Mouse (Mus musculus) layer of hippocampus, adult 18-20 months (tissue): Measurements from ENCODE around the gene Ttyh3. TPM values are rescaled to one million over a fixed set of nuclear protein-coding genes. Genes with fewer than 3 reads are reported as not detected.

Experiments used
- DNase-seq, 2 experiments: peaks; one replicate each; pipeline ENCODE4 v3.0.0; 2022; ENCODE audit warnings: low spot score in 2 of 2
- total RNA-seq, 2 experiments: library from RNA; stranded (reverse); gene quantifications; 2 replicates each; pipeline ENCODE4 v1.2.3; 2021

Ttyh3 gene
- total RNA-seq, 2 experiments from 2014 or later = 182 to 186 TPM

DNA sequence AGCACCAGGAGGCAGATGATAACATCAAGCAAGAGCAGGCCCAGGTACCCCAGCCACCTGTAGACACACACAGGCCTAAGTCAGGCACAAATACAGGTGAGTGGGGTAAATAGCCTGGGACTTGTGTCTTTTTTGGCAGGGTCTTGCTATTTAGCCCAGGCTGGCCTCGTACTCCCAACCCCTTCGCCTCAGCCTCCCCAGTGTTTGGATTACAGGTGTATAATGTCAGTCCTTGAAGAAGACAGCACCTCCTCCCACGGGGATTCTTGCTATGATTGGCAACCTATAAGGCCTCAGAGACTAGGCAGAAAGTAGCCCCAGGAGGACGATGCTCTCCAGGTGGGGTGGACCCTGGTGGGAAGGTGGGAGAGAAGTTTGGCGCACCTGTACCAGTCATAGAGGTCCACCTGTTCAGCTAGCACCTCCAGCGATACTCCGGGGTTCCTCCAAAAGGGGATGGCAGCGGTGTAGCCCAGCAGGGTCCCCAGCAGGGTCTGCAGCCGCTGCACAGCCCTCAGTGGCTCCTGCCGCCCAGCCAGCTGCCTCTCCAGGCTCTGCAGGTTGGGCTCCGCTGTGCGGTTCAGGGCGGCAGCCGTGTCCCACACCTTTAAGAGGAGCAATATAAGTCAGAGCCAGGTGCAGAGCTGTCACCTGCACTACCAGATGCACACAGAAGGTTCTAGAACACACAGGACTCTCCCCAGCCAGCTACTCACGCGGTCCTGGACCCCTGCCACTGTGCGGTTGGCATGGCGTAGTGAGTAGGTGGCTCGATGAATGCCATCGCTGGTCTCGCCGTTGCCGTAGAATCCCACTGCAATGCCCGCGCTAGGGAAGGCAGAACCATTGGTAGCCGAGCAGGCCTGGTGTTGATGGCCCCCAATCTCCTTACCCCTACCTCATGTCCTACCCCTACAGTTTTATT, 13.8 kb downstream of the Ttyh3 start:
- DNase-seq = peak in 1 of 2 experiments; percentile 57

GRCm38 (mm10) chr5:140633432-140633831, 15.4 kb downstream of the Ttyh3 start:
- no peak for DNase-seq

GRCm38 (mm10) chr5:140628995-140629394, 19.8 kb downstream of the Ttyh3 start:
- DNase-seq = no peak

GRCm38 (mm10) chr5:140627580-140627979, 21.3 kb downstream of the Ttyh3 start:
- DNase-seq = no peak

- no peak for DNase-seq
Observed at GRCm38 (mm10) chr5:140624961-140625360, 23.9 kb downstream of the Ttyh3 start.

GRCm38 (mm10) chr5:140624238-140624637, 24.6 kb downstream of the Ttyh3 start:
- no peak for DNase-seq

- DNase-seq = no peak
Observed at GRCm38 (mm10) chr5:140623791-140624190, 25.0 kb downstream of the Ttyh3 start.

DNA sequence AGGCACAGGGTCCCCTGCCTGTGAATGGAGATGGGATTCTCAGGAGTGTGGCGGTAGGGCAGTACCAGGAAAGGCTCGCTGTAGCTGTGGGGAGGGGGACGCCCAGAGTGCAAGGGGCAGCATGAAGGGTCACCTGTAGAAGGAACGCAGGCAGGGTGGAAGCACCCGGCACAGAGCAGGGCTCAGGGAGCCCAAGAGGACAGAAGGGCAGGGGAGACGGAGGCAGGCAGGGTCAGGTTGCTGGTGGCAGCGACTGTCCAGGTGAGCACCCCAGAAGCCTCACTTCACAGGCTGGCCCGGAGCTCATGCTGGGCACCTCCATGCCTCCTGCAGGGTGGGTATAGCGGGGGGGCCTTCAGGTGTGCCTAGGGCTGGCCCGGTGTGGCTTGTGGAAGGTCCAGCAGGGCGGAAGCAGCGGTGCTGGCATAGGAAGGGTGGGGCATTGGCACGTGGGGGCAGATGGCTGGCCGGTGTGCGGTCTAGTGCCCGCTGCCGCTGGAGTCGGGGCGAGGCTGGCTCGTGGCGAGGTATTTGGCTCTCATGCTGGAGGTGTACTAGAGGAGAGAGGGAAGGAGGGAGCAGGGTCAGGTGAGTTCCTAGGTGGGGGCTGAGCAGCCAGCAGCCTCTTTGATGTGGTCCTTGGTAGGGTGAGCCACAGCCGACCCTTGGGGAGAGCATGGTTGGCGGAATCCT, 25.7 kb downstream of the Ttyh3 start:
- DNase-seq = no peak

- no peak for DNase-seq
Observed at GRCm38 (mm10) chr5:140621517-140621916, 27.3 kb downstream of the Ttyh3 start.

DNA sequence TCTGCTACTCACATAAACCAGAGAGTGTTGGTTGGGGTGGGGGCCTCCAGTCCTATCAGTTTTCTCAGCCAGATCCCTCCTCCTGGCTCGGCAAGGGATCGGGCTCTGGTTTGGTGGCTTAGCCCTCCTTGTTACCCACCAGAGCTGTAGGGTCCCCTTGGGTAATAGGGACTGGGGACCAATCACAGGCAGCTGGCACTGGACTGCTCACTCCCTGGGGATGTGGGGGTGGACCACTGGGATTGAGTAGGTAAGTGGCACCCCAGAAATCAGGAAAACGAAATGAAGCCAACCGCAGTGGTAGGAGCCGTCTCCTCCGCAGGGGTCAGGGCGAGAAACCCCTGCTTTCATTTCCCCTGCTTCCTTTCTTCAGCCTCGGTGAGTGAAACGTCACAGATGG, 27.7 kb downstream of the Ttyh3 start:
- DNase-seq = no peak

- no peak for DNase-seq
Observed at GRCm38 (mm10) chr5:140619895-140620736, 28.7 kb downstream of the Ttyh3 start.

DNA sequence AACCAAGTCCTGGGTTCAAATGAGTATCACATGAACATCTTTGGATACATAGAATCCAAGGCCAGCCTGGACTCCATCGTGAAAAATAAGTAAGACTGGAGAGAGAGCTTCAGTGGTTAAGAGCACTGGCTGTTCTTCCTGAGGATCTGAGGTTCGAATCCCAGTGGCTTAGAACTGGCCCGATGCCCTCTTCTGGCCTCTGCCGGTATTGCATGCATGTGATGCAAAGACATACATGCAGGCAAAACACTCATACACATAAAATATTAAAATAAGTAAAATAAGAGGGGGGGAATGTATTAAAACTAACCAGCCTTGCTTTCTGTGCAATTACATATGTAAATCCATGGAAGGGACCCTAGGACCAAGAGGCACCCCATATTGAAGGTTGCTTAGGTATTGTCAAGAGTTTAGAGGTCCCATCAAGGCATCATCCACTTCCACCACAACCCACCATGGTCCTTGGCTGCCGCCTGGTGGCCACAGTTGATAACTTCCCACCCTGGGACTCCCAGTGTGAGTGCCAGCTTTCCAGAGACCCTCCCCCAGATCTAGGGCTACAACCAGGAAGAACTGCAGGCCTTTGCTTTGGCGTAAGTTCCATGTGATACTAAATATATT, 29.6 kb downstream of the Ttyh3 start:
- peak in 1 of 2 experiments; percentile 78 for DNase-seq

DNA sequence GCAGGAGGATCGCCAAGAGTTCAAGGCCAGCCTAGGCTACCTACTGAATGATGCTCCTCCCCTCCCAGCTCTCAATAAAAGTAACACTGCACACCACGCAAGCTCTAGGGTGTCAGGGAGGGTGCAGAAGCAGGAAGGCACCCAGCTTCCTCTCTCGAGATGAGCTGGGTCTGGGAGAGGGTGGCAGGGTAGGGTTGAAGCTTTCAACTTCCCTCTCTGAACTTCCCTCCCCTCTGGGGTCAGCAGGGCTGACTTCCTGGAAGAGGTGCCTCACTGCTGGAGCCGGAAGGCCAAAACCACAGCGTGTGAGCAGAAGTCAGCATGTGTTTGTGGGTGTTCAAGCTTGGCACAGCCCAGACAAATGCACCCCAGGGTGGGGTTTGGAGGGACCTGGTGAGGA, 31.1 kb downstream of the Ttyh3 start:
- no peak for DNase-seq

DNA sequence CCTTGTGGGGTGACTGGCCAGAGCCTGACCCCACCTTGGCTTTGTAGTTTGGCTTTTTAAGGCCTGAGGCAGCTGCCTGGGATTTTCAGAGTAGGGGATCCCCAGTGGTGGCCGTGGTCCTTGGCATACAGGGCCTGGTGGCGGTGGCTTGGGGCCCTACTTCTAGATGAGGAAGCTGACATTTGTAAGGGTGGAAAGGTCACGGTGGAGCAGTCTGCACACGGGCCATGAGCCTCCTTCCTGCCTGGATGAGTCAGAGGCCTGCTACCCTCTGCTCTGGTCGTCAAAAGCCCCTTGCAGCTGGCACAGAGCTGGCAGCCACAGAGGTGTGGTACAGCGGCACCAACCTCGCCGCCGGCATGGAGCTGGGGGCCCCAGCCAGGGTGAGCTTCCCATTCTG, 32.1 kb downstream of the Ttyh3 start:
- no peak for DNase-seq

DNA sequence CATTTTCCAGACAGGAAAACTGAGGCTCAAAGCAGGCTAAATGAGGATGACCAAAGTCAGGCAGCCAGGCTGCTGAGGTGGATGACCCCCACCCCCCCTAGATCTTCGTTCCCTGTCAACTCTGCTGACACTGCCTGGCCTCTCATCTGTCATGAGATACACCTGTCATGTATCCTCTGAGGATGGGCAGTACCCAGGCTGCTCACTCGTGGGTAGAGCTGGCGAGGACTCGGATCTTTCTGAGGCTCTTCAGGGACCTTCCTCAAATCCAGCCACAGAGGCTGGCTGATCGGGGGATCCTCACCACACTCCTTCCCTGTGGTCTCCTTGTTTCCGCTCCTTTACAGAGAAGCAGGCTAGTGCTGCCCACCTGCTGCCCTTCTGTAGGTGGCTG, 32.7 kb downstream of the Ttyh3 start:
- DNase-seq = no peak

DNA sequence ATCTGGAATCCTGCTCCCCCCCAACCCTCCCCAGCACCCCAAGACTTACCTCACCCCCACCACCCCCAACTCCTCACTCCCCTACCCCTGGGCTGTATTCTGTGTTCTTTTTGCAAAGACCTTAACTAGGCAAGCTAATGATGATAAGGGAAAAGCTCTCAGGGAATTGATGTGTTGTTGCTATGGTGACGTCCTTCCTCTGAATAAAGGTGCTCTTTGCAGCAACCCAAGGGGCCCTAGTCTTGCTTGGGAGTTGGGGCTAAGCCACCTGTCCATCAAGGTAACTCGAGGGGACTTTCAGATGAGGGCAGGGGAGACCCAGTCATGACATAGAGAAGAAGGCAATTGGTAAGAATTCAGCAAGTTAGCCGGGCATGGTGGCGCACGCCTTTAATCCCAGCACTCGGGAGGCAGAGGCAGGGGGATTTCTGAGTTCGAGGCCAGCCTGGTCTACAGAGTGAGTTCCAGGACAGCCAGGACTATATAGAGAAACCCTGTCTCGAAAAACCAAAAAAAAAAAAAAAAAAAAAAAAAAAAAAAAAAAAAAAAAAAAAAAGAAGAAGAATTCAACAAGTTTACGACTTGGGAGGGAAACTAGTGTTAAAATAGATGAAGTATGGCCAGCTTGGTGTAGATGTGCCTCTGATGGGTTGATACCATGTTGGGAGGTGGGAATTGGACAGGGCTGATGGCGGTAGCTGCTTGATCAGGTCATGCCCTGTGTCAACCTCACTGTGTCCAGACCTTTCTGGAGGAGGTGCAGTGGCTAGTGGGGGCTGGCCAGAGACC, 33.3 kb downstream of the Ttyh3 start:
- no peak for DNase-seq

DNA sequence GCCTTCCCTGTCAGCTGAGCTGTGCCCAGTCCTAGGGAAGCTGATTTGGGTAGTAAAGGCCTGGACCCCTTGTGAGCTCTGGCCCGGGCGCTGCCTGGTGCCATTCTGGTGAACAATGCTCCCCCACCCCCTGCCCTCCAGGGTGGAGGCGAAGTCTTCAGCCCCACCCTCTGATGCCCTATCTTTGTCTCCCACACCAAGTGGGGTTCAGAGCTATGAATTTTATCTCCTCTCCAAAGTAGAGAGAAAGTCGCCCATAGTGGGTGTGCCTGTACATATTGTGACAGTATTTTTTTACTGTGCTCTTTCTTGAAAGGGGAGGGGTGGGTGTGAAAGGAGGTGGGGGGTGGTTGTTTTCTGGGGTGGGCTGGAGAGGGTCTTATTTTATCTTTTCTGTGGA, 34.0 kb downstream of the Ttyh3 start:
- DNase-seq = no peak

GRCm38 (mm10) chr5:140614141-140614540, 34.7 kb downstream of the Ttyh3 start:
- DNase-seq = no peak

DNA sequence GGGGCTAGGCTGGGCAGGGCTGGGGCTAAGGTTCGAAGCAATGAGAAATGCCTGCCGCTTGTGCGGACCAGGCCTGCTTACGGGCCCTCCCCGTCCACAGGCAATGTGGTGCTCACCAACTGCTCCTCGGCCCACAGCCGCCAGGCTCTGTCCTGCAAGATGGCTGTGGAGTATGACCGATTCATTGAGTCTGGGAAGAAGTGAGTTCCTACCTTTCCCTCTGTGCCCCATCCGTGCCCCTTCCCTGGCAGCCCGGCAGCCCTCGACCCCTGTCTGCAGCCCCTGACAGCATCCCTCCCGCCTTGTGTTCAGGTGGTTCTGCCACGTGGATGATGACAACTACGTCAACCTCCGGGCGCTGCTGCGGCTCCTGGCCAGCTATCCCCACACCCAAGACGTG, 36.6 kb downstream of the Ttyh3 start:
- no peak for DNase-seq

- peak in 1 of 2 experiments; percentile 13 for DNase-seq
Observed at GRCm38 (mm10) chr5:140611611-140612185, 37.1 kb downstream of the Ttyh3 start.
